Mouse (Mus musculus) spleen, adult 2 months (tissue): ENCODE measurements around the gene Gtf2h5.

Source experiments
- CTCF ChIP-seq: fragments of 200-500 bp; IDR thresholded peaks from 2 replicates; pipeline ENCODE4 v1.5.1; 2011; ENCODE audit warnings: mild to moderate bottlenecking, inconsistent platforms; ENCODE audit not compliant: insufficient read depth, insufficient read length, insufficient replicate concordance; ENCODE audit errors: extremely low read depth
- POLR2A ChIP-seq: fragments of 200-500 bp; IDR thresholded peaks from 2 replicates; pipeline ENCODE4 v1.6.1; 2011; ENCODE audit warnings: low read depth, low read length, inconsistent platforms

DNA sequence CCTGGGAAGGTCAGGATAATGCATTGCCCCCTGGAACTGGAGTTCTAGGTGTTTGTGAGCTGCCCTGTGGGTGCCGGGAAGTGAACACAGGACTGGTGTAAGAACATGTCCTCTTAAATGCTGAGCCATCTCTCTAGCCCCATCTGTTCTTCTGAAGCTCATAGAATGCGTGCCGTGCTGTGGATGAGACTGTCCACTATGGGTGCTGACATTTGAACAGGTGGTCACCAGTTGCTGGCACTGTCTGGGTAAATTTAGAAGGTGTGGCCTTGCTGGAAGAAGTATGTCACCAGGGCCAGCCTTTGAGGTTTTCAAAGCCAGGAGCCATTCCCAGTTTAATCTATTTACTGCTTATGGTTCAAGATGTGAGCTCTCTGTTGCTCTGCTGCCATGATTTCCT lies 22.7 kb downstream of the Gtf2h5 start:
- no peak for TF ChIP-seq CTCF
- no peak for TF ChIP-seq POLR2A
